Mouse (Mus musculus) stomach, embryonic 16.5 days (tissue): Measurements from ENCODE around the gene Ngfr. TPM values are rescaled to one million over a fixed set of nuclear protein-coding genes. Genes with fewer than 3 reads are reported as not detected.
"Not testable (repeated sequence)": the region's sequence is repeated elsewhere in the genome, so short reads cannot be mapped to it uniquely, and the experiment has no call there.

Experiments used
- ATAC-seq: fragments of 200-750 bp; cut with Nextera tagmentation; 2 replicates; pipeline ENCODE4 v1.8.0; 2017; ENCODE audit warnings: moderate number of reproducible peaks, moderate TSS enrichment; ENCODE audit not compliant: insufficient read depth, low FRiP score
- H3K27ac ChIP-seq: fragments of 300-500 bp; sonication (generic); 2 replicates; pipeline ENCODE4 v1.5.1; 2014; ENCODE audit warnings: low read length
- H3K27me3 ChIP-seq: fragments of 300-500 bp; sonication (generic); 2 replicates; pipeline ENCODE4 v1.6.1; 2014; ENCODE audit warnings: low read length, control low read depth, mixed read lengths; ENCODE audit not compliant: control insufficient read depth, insufficient read depth
- H3K36me3 ChIP-seq: fragments of 300-500 bp; sonication (generic); 2 replicates; pipeline ENCODE4 v1.6.1; 2014; ENCODE audit warnings: low read length; ENCODE audit not compliant: control insufficient read depth, insufficient read depth
- H3K4me1 ChIP-seq: fragments of 300-500 bp; sonication (generic); 2 replicates; pipeline ENCODE4 v1.6.1; 2014; ENCODE audit warnings: low read length, control low read depth, mixed read lengths; ENCODE audit not compliant: control insufficient read depth, insufficient read depth
- H3K4me2 ChIP-seq: fragments of 300-500 bp; sonication (generic); 2 replicates; pipeline ENCODE4 v1.6.1; 2014; ENCODE audit warnings: low read depth, low read length, mixed read lengths
- H3K4me3 ChIP-seq: fragments of 300-500 bp; sonication (generic); replicated peaks from 2 replicates; pipeline ENCODE4 v1.5.1; 2014; ENCODE audit warnings: mild to moderate bottlenecking, low read length
- H3K9ac ChIP-seq: fragments of 300-500 bp; sonication (generic); 2 replicates; pipeline ENCODE4 v1.6.1; 2014; ENCODE audit warnings: low read length
- H3K9me3 ChIP-seq: fragments of 300-500 bp; sonication (generic); replicated peaks from 2 replicates; pipeline ENCODE4 v1.6.1; 2016; ENCODE audit warnings: low read length, control low read depth; ENCODE audit not compliant: control insufficient read depth
- WGBS: fragments of 180-500 bp; shearing (Covaris S2); extraction: QIAGEN DNeasy Blood & Tissue Kit; methylation state at CpG from one replicate; pipeline ENCODE4 v1.1.7; 2014; 5-methylcytosine and 5-hydroxymethylcytosine counted together
- polyA plus RNA-seq: library from polyadenylated mRNA; unstranded; fragments of >200 nt; fragmentation: Nextera tagmentation; extraction: Ambion mirVana; gene quantifications from 2 replicates; pipeline ENCODE4 v1.2.1, GENCODE M21; 2015

The Ngfr gene
- polyA plus RNA-seq, 1 experiment from 2014 or later: 13.2 TPM

- Histone ChIP-seq H3K4me2 (no peak overlapping the region), H3K4me1 (peaks cover 20% of the 10 kb centered on the region), H3K27me3 (no peaks in the 10 kb centered on the region), H3K9me3 (no peaks in the 10 kb centered on the region), H3K36me3 (no peaks in the 10 kb centered on the region), H3K4me3 (no peak overlapping the region), H3K27ac (no peak overlapping the region), H3K9ac (no peak overlapping the region)
- WGBS: 87% methylated on average over 5 of the region's 5 CpGs
- ATAC-seq: no peak
These were observed 32.4 kb upstream of the Ngfr start for GRCm38 (mm10) chr11:95619886-95620444.

DNA sequence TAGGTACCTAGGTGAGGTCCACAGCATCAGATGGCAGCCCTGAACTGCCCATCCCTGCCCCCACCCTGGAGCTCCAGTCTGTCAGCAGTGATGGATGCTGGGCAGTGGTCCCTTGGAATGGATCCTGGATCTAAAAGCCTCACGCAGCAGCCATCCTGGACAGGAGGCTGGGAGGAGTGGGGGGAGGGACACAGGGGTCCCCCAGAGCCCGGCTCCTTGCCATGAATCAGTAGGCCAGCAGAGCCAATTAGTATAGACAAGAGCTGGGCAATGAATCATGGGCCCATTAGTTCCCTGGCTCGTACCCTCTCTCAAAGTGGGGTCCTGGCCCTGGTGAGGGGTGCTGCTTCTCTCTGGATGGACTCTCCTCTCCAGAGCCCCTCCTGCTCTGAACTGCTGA lies 31.5 kb upstream of the Ngfr start:
- Histone ChIP-seq H3K4me3 (no peak overlapping the region), H3K9me3 (no peaks in the 10 kb centered on the region), H3K27ac (no peak overlapping the region), H3K4me2 (no peak overlapping the region), H3K36me3 (no peaks in the 10 kb centered on the region), H3K27me3 (no peaks in the 10 kb centered on the region), H3K9ac (no peak overlapping the region), H3K4me1 (peaks cover 20% of the 10 kb centered on the region)
- ATAC-seq: no peak
- 56% methylated on average over 3 of the region's 3 CpGs for WGBS

DNA sequence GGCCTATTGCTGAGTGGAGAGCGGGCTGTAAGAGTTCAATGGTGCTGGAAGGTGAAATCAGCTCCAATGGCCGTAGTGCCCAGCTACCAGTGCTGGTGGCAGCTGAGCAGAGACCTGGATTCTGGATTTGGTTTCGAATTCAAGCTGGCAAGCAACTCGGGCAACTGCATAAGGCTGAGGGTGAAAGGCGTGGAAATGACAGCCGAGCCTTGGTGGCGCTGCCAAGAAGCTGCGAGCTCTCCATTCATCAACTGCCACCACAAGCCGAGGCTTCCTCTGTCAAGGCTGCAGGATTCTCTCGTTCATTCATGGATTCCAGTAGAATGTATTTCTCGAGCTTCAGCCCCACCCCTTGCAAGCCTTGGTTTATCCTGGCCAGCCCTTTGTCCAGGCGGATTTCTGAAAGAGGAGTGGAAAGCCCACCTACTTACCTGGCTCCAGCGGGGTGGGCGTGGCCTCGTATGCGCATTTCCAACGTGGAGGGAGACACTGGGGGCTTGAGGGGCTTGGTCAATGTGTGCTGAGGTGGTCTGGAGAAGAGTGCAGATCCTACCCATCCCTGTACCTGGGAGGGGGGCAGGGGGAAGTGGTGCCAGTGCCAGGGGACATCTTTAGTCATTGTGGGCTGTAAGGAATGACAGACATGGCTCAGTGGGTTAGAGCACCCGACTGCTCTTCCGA lies 30.4 kb upstream of the Ngfr start:
- Histone ChIP-seq H3K4me1 (peaks cover 20% of the 10 kb centered on the region), H3K27me3 (no peaks in the 10 kb centered on the region), H3K36me3 (no peaks in the 10 kb centered on the region), H3K9ac (no peak overlapping the region), H3K27ac (no peak overlapping the region), H3K4me3 (no peak overlapping the region), H3K4me2 (no peak overlapping the region), H3K9me3 (no peaks in the 10 kb centered on the region)
- no peak for ATAC-seq
- 49% methylated on average over 19 of the region's 19 CpGs for WGBS

- Histone ChIP-seq H3K4me1 (peaks cover 17% of the 10 kb centered on the region), H3K9ac (no peak overlapping the region), H3K27me3 (no peaks in the 10 kb centered on the region), H3K36me3 (no peaks in the 10 kb centered on the region), H3K9me3 (no peaks in the 10 kb centered on the region), H3K4me3 (no peak overlapping the region), H3K4me2 (no peak overlapping the region), H3K27ac (no peak overlapping the region)
- ATAC-seq: no peak
- WGBS: 83% methylated on average over 8 of the region's 8 CpGs
These were observed 27.2 kb upstream of the Ngfr start for GRCm38 (mm10) chr11:95614739-95615138.

GRCm38 (mm10) chr11:95611283-95611682 lies 23.7 kb upstream of the Ngfr start:
- no peak for ATAC-seq

DNA sequence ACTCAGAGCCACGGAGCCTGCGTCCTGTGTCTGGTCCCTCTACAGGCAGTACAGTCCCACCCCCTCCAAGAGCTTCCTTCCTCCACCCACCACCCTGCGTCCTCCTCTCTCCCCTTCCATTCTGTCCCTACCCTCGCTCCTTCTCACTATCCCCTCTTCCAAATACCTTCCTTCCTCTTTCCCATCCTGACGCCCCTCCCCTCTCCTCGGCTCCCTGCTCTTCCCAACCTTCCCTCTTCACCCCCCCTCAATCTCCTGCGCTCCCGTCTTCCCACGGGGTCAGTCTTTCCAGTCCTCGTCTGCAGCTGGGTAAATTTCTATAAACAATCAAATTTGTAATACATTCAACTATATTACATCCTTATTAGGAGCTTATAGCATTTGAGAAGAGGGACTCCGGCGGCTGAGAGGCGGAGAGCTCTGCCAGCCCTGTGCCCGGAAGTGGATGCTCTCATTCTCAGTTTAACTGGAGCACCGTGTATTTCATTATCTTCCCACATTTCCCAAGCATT lies 22.9 kb upstream of the Ngfr start:
- peak; percentile 59; the same call in 1 of the 2 replicates for ATAC-seq
- no peaks in the 10 kb centered on the region; the same call in 1 of the 2 replicates for H3K27me3 ChIP-seq
- WGBS: 9% methylated on average over 15 of the region's 15 CpGs
- peaks cover 9% of the 10 kb centered on the region for H3K4me1 ChIP-seq
- H3K36me3 ChIP-seq: no peaks in the 10 kb centered on the region
- H3K27ac ChIP-seq: peak overlapping the region; percentile 81
- no peaks in the 10 kb centered on the region for H3K9me3 ChIP-seq
- H3K4me2 ChIP-seq: peak overlapping the region; percentile 51
- H3K9ac ChIP-seq: peak overlapping the region; percentile 60
- H3K4me3 ChIP-seq: peak overlapping the region; percentile 29

More at GRCm38 (mm10) chr11:95611283-95611682, 23.7 kb upstream of the Ngfr start:
- Histone ChIP-seq H3K9ac (peak overlapping the region; percentile 60), H3K36me3 (no peaks in the 10 kb centered on the region), H3K27ac (peak overlapping the region; percentile 81; the same call in 1 of the 2 replicates), H3K9me3 (no peaks in the 10 kb centered on the region), H3K4me3 (no peak overlapping the region), H3K27me3 (no peaks in the 10 kb centered on the region; the same call in 1 of the 2 replicates), H3K4me2 (no peak overlapping the region), H3K4me1 (peaks cover 9% of the 10 kb centered on the region)
- WGBS: 36% methylated on average over 4 of the region's 4 CpGs

DNA sequence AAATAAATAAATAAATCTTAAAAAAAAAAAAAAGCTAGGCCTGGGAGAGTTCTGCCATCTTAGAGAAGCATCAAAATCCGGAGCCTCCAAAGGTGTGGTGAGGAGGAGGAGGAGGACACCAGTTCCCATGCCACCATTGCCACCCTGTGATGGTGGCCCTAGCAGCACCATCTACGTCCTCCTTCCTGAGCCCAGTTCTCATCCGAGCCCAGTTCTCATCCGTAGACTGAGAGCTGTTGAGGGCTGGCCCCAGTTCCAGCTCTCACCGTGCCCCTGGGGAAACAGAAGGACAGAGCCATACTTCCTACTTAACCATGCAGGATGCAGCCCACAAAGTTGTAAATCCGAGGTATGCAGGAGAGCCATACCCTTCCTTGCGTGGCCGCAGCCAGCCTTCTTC lies 22.4 kb upstream of the Ngfr start:
- peak overlapping the region; percentile 81; the same call in 1 of the 2 replicates for H3K27ac ChIP-seq
- ATAC-seq: 0 out of 2 replicates have a peak, but pooled peaks have one; percentile 37
- peak overlapping the region; percentile 52; the same call in 1 of the 2 replicates for H3K9ac ChIP-seq

DNA sequence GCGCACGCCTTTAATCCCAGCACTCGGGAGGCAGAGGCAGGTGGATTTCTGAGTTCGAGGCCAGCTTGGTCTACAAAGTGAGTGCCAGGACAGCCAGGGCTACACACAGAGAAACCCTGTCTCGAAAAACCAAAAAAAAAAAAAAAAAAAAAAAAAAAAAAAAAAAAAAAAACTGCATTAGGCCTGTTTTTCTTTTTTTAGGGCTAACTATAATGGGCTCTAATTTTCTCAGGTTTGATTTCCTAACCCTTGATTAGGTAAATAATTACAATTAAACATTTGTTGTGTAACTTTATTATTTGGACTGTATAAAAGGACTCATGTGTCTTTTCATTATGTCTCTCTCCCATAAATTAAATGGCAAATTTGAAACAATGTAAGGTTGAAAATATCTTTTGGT lies 19.8 kb upstream of the Ngfr start:
- H3K9ac ChIP-seq, H3K4me2 ChIP-seq: not testable (repeated sequence)
- WGBS: 98% methylated on average over 3 of the region's 5 CpGs

More for the DNA sequence above, 22.4 kb upstream of the Ngfr start:
- Histone ChIP-seq H3K27me3 (no peaks in the 10 kb centered on the region; the same call in 1 of the 2 replicates), H3K4me2 (peak overlapping the region; percentile 51), H3K4me1 (peaks cover 9% of the 10 kb centered on the region), H3K9me3 (no peaks in the 10 kb centered on the region), H3K36me3 (no peaks in the 10 kb centered on the region), H3K4me3 (peak overlapping the region; percentile 29)
- 37% methylated on average over 8 of the region's 8 CpGs for WGBS

More for the DNA sequence above, 19.8 kb upstream of the Ngfr start:
- not testable (repeated sequence) for H3K4me3 ChIP-seq, H3K27ac ChIP-seq, H3K36me3 ChIP-seq, H3K9me3 ChIP-seq, H3K27me3 ChIP-seq, H3K4me1 ChIP-seq, ATAC-seq
